Mouse (Mus musculus): Measurements from ENCODE around the gene Espn. TPM values are rescaled to one million over a fixed set of nuclear protein-coding genes. Genes with fewer than 3 reads are reported as not detected.
A peak's percentile ranks its signal among the peaks of the same experiment; 100 is the strongest.

Gene Espn
- polyA plus RNA-seq, 1 experiment from 2014 or later = 3.4 TPM

GRCm38 (mm10) chr4:152087211-152088081 lies 64.7 kb downstream of the Espn start:
- Histone ChIP-seq H3K27ac (peak overlapping the region; percentile 79), H3K4me1 (peaks cover 31% of the 10 kb centered on the region), H3K9me3 (no peaks in the 10 kb centered on the region), H3K27me3 (no peaks in the 10 kb centered on the region), H3K4me3 (peak overlapping the region; percentile 88), H3K9ac (peak overlapping the region; percentile 92), H3K4me2 (peak overlapping the region; percentile 88), H3K36me3 (peaks cover 22% of the 10 kb centered on the region; the same call in 1 of the 2 replicates)
- WGBS = 3% methylated on average over 12 of the region's 12 CpGs
- ATAC-seq (ENCODE audit: insufficient number of reproducible peaks, insufficient read depth, low FRiP score, low TSS enrichment, low read depth) = peak; percentile 1; the same call in 1 of the 2 replicates

- Histone ChIP-seq H3K36me3 (peaks cover 19% of the 10 kb centered on the region; the same call in 1 of the 2 replicates), H3K9me3 (no peaks in the 10 kb centered on the region), H3K27me3 (no peaks in the 10 kb centered on the region), H3K4me3 (peak overlapping the region; percentile 88), H3K4me1 (peaks cover 27% of the 10 kb centered on the region), H3K27ac (peak overlapping the region; percentile 79), H3K4me2 (peak overlapping the region; percentile 88), H3K9ac (peak overlapping the region; percentile 92)
- ATAC-seq (ENCODE audit: insufficient number of reproducible peaks, insufficient read depth, low FRiP score, low TSS enrichment, low read depth) = peak; percentile 70
- under 1% methylated on average over 67 of the region's 92 CpGs for WGBS
These were observed 65.5 kb downstream of the Espn start for GRCm38 (mm10) chr4:152086505-152087210.

GRCm38 (mm10) chr4:152084616-152085015 lies 67.6 kb downstream of the Espn start:
- H3K27ac ChIP-seq = no peak overlapping the region
- 82% methylated on average over 7 of the region's 7 CpGs for WGBS

GRCm38 (mm10) chr4:152083611-152084220 lies 68.5 kb downstream of the Espn start:
- H3K36me3 ChIP-seq = no peaks in the 10 kb centered on the region
- WGBS = 57% methylated on average over 7 of the region's 7 CpGs
- peaks cover 16% of the 10 kb centered on the region for H3K4me1 ChIP-seq
- no peaks in the 10 kb centered on the region for H3K27me3 ChIP-seq
- H3K9ac ChIP-seq = no peak overlapping the region
- H3K4me2 ChIP-seq = no peak overlapping the region
- H3K27ac ChIP-seq = no peak overlapping the region
- no peaks in the 10 kb centered on the region for H3K9me3 ChIP-seq
- no peak overlapping the region for H3K4me3 ChIP-seq
- ATAC-seq (ENCODE audit: insufficient number of reproducible peaks, insufficient read depth, low FRiP score, low TSS enrichment, low read depth) = no peak

More at GRCm38 (mm10) chr4:152084616-152085015, 67.6 kb downstream of the Espn start:
- H3K4me3 ChIP-seq = no peak overlapping the region
- 0 out of 2 replicates have a peak, but pooled peaks cover 6% of the 10 kb centered on the region for H3K36me3 ChIP-seq
- H3K4me2 ChIP-seq = no peak overlapping the region
- no peak overlapping the region for H3K9ac ChIP-seq
- ATAC-seq (ENCODE audit: insufficient number of reproducible peaks, insufficient read depth, low FRiP score, low TSS enrichment, low read depth) = no peak
- peaks cover 25% of the 10 kb centered on the region for H3K4me1 ChIP-seq
- no peaks in the 10 kb centered on the region for H3K27me3 ChIP-seq
- no peaks in the 10 kb centered on the region for H3K9me3 ChIP-seq

- WGBS = 57% methylated on average over 7 of the region's 7 CpGs
- no peak overlapping the region for H3K9ac ChIP-seq
- H3K36me3 ChIP-seq = no peaks in the 10 kb centered on the region
- no peaks in the 10 kb centered on the region for H3K9me3 ChIP-seq
- no peaks in the 10 kb centered on the region for H3K27me3 ChIP-seq
- no peak overlapping the region for H3K4me3 ChIP-seq
- no peaks in the 10 kb centered on the region for H3K4me1 ChIP-seq
- no peak for ATAC-seq (ENCODE audit: insufficient number of reproducible peaks, insufficient read depth, low FRiP score, low TSS enrichment, low read depth)
- no peak overlapping the region for H3K27ac ChIP-seq
- H3K4me2 ChIP-seq = no peak overlapping the region
These were observed 72.2 kb downstream of the Espn start for GRCm38 (mm10) chr4:152079931-152080330.

GRCm38 (mm10) chr4:152079261-152079660 lies 72.9 kb downstream of the Espn start:
- no peaks in the 10 kb centered on the region for H3K9me3 ChIP-seq
- H3K9ac ChIP-seq = no peak overlapping the region
- no peaks in the 10 kb centered on the region for H3K27me3 ChIP-seq
- peaks cover 2% of the 10 kb centered on the region; the same call in 1 of the 2 replicates for H3K4me1 ChIP-seq
- no peak overlapping the region for H3K27ac ChIP-seq
- no peaks in the 10 kb centered on the region for H3K36me3 ChIP-seq
- no peak overlapping the region for H3K4me2 ChIP-seq
- H3K4me3 ChIP-seq = no peak overlapping the region
- no peak for ATAC-seq (ENCODE audit: insufficient number of reproducible peaks, insufficient read depth, low FRiP score, low TSS enrichment, low read depth)
- WGBS = 94% methylated on average over 3 of the region's 3 CpGs

GRCm38 (mm10) chr4:152078105-152078530 lies 74.1 kb downstream of the Espn start:
- Histone ChIP-seq H3K9ac (0 out of 2 replicates have a peak overlapping the region, but pooled peaks have one; percentile 1), H3K27me3 (no peaks in the 10 kb centered on the region), H3K9me3 (no peaks in the 10 kb centered on the region), H3K27ac (no peak overlapping the region), H3K4me2 (no peak overlapping the region), H3K36me3 (no peaks in the 10 kb centered on the region), H3K4me1 (peaks cover 10% of the 10 kb centered on the region), H3K4me3 (no peak overlapping the region)
- 89% methylated on average over 10 of the region's 10 CpGs for WGBS
- no peak for ATAC-seq (ENCODE audit: insufficient number of reproducible peaks, insufficient read depth, low FRiP score, low TSS enrichment, low read depth)

GRCm38 (mm10) chr4:152077191-152077590 lies 75.0 kb downstream of the Espn start:
- no peak overlapping the region for H3K27ac ChIP-seq
- no peaks in the 10 kb centered on the region for H3K27me3 ChIP-seq
- H3K9ac ChIP-seq = no peak overlapping the region
- H3K4me3 ChIP-seq = no peak overlapping the region
- ATAC-seq (ENCODE audit: insufficient number of reproducible peaks, insufficient read depth, low FRiP score, low TSS enrichment, low read depth) = no peak
- WGBS = 90% methylated on average over 9 of the region's 9 CpGs
- peaks cover 16% of the 10 kb centered on the region for H3K4me1 ChIP-seq
- H3K4me2 ChIP-seq = no peak overlapping the region
- no peaks in the 10 kb centered on the region for H3K9me3 ChIP-seq
- H3K36me3 ChIP-seq = no peaks in the 10 kb centered on the region

- no peaks in the 10 kb centered on the region for H3K36me3 ChIP-seq
- WGBS = 85% methylated on average over 9 of the region's 9 CpGs
- H3K27ac ChIP-seq = no peak overlapping the region
- no peaks in the 10 kb centered on the region for H3K27me3 ChIP-seq
- peaks cover 18% of the 10 kb centered on the region for H3K4me1 ChIP-seq
- H3K9me3 ChIP-seq = no peaks in the 10 kb centered on the region
- no peak overlapping the region for H3K4me3 ChIP-seq
- no peak for ATAC-seq (ENCODE audit: insufficient number of reproducible peaks, insufficient read depth, low FRiP score, low TSS enrichment, low read depth)
- no peak overlapping the region for H3K4me2 ChIP-seq
- H3K9ac ChIP-seq = no peak overlapping the region
These were observed 77.6 kb downstream of the Espn start for GRCm38 (mm10) chr4:152074548-152074947.

- 68% methylated on average over 6 of the region's 6 CpGs for WGBS
- H3K36me3 ChIP-seq = no peaks in the 10 kb centered on the region
- ATAC-seq (ENCODE audit: insufficient number of reproducible peaks, insufficient read depth, low FRiP score, low TSS enrichment, low read depth) = no peak
- no peaks in the 10 kb centered on the region for H3K9me3 ChIP-seq
- H3K4me1 ChIP-seq = peaks cover 18% of the 10 kb centered on the region
- H3K27me3 ChIP-seq = no peaks in the 10 kb centered on the region
- no peak overlapping the region for H3K4me3 ChIP-seq
- H3K4me2 ChIP-seq = no peak overlapping the region
- H3K27ac ChIP-seq = no peak overlapping the region
- H3K9ac ChIP-seq = no peak overlapping the region
These were observed 78.5 kb downstream of the Espn start for GRCm38 (mm10) chr4:152073715-152074114.

- Histone ChIP-seq H3K4me1 (peaks cover 18% of the 10 kb centered on the region), H3K36me3 (no peaks in the 10 kb centered on the region), H3K27me3 (no peaks in the 10 kb centered on the region), H3K9ac (no peak overlapping the region), H3K27ac (no peak overlapping the region), H3K9me3 (no peaks in the 10 kb centered on the region), H3K4me2 (no peak overlapping the region), H3K4me3 (no peak overlapping the region)
- WGBS = 65% methylated on average over 10 of the region's 10 CpGs
- no peak for ATAC-seq (ENCODE audit: insufficient number of reproducible peaks, insufficient read depth, low FRiP score, low TSS enrichment, low read depth)
These were observed 79.5 kb downstream of the Espn start for GRCm38 (mm10) chr4:152072655-152073054.
